Mouse (Mus musculus) cerebellum, postnatal 4 days (tissue): ENCODE results near the gene Sema4a.

ENCODE experiments used
- DNase-seq, 2 experiments: peaks; one replicate each; pipeline ENCODE4 v3.0.0; 2022; ENCODE audit warnings: low spot score in 2 of 2, mixed read lengths in 1 of 2

The Sema4a gene

DNA sequence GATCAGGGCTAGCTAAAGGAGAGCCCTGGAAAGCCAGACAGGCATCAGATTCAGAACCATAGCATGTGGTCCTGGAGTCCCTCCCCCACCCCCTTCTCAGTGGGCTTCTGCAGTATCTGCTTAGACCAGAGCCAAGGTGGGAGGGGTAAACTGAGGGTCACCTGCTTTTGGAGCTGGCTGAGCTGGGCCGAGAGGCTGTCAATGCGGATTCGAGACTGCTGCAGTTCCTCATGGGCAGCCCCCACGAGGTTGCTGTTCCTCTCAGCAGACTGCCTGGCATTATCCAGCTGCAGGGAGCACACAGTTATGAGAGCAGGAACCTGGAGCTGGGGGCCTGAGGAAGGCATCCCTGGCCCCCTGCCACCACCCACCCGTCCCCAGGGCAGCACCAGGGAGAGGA, 25.1 kb upstream of the Sema4a start:
- DNase-seq, result no peak

- DNase-seq, result peak in 1 of 2 experiments; percentile 55
Observed at GRCm38 (mm10) chr3:88484597-88485316, 23.8 kb upstream of the Sema4a start.

GRCm38 (mm10) chr3:88483621-88484020, 22.6 kb upstream of the Sema4a start:
- peak; percentile 58 to 81 for DNase-seq

DNA sequence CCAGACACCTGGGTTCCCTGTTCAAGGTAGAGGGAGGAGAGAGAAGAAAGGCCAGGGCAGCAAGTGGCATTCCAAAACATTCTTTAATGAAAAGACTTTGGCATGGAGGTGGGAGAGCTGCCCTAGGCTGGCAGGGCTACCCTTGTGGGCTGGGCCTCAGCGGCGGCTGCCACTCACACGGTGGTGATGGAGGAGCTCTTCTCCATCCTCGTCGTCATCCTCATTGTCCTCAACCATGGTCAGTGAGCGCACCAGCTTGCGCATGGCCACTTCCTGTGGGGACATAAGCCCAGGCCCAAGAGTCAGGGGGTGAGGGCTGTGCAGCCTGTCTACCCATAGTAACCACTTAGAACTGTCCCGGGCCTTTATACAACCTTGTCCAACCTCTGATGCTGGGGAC, 22.2 kb upstream of the Sema4a start:
- no peak for DNase-seq

DNA sequence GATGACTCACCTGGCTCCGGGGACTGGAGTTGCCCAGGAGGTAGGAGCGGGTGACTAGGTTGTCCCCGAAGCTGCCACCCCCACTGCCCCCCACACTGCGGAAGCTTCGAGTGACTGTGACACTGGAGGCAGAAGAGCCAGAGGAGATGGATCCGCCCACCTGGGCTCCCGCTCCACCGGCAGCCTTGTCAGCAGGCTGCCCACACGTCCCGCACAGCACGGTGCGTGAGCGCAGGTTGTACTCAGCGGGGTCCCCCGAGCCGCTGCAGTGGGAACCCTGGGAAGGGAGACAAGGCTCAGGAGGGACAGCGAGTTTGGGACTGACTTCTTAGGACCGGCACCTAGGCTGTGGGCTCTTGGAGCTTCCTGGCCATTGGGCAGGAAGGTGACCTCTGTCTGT, 21.4 kb upstream of the Sema4a start:
- no peak for DNase-seq

- no peak for DNase-seq
Observed at GRCm38 (mm10) chr3:88481372-88482040, 20.5 kb upstream of the Sema4a start.

GRCm38 (mm10) chr3:88480679-88481078, 19.7 kb upstream of the Sema4a start:
- DNase-seq, result no peak

DNA sequence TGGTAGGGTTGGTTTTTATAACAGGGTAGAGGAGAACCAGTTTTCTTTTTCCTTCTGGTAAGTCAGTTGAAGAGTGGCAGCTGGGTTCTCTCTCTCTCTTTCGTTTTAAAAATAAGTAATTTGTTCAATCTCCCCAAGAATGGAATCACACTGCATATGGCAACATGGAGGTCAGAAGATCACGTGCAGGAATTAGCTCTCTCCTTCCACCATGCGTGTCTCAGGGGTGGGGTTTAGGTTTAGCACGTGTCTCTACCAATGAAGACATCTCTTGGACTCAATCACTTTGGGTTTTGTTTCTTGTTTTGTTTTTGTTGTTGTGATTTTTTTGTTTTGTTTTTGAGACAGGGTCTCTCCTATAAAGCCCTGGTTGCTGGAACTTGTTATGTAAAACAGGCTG, 18.8 kb upstream of the Sema4a start:
- DNase-seq, result no peak

- DNase-seq, result no peak
Observed at GRCm38 (mm10) chr3:88479163-88479562, 18.2 kb upstream of the Sema4a start.

- DNase-seq, result peak; percentile 67 to 86
Observed at GRCm38 (mm10) chr3:88477735-88478134, 16.8 kb upstream of the Sema4a start.

DNA sequence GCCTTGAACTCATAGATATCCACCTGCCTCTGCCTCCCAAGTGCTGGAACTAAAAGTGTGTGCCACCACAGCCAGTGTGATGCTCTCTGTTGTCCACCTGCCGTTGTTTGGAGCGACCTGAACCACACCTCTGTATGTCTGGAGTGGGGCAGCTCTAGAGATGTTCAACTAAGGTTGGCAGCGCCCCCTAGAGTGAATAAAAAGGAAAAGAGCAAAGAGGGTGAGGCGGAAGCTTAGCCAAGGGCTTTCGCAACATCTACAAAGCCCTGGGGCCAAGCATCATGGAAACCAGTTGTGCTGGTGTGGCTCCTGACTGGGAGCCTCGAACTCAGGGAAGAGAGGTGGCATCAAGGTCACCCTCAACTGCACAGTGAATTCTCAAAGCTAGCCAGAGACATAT, 15.4 kb upstream of the Sema4a start:
- DNase-seq, result no peak

DNA sequence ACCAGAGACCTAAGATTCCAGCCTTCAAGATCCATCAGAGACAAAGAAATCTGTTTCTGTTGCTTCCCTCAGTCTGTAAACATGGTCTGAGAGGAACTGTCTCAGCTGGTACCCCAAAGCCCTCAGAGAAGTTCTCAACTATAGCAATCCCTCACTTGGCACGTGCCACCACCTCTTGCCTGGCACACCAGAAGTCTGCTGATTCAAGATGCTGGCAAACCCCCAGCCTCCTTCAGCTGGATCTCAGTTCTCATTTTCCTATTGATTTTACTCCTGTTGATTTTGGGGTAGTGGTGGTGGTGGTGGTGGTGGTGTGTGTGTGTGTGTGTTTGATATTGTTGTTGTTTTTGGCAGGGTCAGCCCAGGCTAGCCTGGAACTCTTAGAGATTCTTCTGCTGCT, 12.6 kb upstream of the Sema4a start:
- DNase-seq, result no peak

- no peak for DNase-seq
Observed at GRCm38 (mm10) chr3:88473020-88473419, 12.0 kb upstream of the Sema4a start.

- DNase-seq, result no peak
Observed at GRCm38 (mm10) chr3:88470943-88471479, 10.0 kb upstream of the Sema4a start.

- DNase-seq, result no peak
Observed at GRCm38 (mm10) chr3:88469466-88469865, 8.5 kb upstream of the Sema4a start.

- DNase-seq, result peak; percentile 93 to 94
Observed at GRCm38 (mm10) chr3:88467116-88467824, 6.3 kb upstream of the Sema4a start.

DNA sequence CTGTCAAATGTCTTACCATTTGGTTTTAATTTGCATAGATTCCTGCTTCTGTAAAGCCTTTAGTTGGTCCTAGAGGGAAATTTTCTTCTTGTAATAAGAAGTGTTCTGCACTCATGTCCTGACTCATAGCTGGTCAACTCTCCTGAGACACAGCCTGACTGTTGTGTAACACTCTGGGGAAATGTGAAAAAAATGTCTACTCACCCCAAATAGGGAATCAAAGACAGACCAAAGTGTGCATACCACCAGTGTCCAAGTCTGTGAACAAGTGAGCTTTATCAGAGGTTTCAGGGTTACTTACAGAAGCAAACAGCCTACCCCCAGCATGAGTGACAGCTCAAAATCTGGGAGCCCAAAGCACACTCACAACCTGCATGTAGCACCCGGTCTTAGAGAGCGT, 4.1 kb upstream of the Sema4a start:
- DNase-seq, result no peak

DNA sequence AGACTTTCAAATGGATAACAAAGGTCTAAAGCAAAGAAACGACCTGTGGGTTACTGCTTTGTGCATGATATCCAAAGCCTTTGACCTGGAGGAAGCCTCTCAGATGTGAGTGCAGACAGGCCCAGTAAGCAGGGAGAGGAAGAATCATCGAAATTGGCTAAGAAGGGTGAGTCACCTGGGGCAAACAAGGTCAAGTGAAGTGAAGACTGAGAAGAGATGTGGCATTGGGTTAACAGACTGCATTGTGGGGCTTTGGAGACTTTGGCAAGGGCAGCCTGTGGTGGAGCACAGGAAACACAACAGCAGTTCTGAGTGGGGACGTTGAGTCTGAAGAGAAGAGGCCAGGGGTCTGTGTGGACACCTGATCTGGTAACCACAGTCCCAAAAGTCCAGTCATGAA, 3.4 kb upstream of the Sema4a start:
- no peak for DNase-seq

DNA sequence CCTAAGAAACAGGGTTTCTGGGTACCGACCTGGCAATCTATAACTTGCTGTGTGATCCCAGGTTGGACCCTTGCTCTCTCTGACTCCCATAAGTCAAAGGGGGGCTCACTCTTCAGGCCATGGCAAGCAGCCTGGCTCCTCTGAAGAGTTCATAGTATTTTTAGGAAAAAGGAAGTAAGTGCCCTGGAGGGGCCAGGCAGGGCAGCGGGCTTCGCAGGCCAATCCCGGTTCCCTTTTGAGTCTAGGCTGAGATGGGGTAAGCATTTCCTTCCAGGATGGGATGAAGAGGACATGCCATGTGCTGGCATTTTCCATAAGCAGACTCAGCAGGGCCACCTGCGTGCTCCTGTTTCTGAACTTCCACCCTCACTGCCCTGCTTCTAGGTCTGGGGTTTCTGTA, 953 bp downstream of the Sema4a start:
- DNase-seq, result no peak

DNA sequence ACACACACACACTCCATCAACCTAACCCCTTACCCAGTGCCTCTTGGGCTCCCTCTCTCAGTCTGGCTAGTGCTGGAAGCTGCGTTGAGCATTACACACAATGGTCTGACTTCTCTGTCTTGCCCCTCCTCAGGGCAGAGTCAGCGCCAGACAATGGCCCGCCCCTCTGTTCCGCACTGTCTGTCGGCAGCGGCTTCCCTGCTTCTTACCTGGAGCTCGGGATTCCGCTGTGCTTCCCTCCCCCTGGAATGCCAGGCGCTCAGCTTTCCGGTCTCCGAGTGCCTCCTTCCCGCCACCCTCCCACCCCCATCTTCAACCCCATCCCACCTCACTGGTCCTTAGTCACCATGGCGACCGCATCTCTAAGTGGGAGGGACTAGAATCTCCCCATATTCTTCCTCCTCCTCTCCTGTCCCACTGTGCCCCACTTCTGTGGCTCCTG, 2.2 kb downstream of the Sema4a start:
- no peak for DNase-seq

GRCm38 (mm10) chr3:88456746-88457532, 4.0 kb downstream of the Sema4a start:
- no peak for DNase-seq

DNA sequence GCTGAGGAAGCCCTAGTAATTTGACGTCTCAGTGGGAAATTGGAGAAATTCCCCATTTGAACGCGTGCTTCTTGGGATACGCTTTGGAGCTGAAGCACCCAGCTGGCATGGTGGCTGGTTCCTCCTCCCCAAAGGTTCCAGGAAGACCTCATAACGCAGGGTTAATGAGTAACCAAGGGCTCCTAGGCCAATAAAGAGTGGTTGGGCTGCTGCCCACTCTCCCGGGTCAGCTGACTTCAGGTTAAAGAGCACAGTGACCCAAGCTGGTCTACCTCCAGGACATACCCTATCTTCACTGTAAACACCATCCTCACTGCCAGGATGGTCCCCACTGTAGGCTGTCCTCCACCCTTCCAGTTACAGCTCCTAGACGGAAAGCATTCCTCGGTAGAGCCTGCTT, 4.7 kb downstream of the Sema4a start:
- DNase-seq, result no peak
